ENCODE assay signal across 10 mouse cellular contexts in genomic region chr14:55106990-55107389, GRCm38 (mm10). TPM values are rescaled to one million over a fixed set of nuclear protein-coding genes. Genes with fewer than 3 reads are reported as not detected.
A peak's percentile ranks its signal among the peaks of the same experiment; 100 is the strongest.
DNase-seq lines count a peak whose midpoint lies in the region; ATAC-seq and TF ChIP-seq lines count a peak whose summit lies in the region.
"Had no signal": no experiment of that assay in that cellular context is flagged by ENCODE, and none has a peak within 500 bp of the region (broad histone marks: within the 10 kb centered on the region; RNA-seq: fewer than 3 reads in every experiment).

No protein-coding gene starts in this region.

- no peak for ATAC-seq in CD4-positive, CD25-positive, alpha-beta regulatory T cell, adult 4 months
- ATAC-seq in lung, embryonic 14.5 days (ENCODE audit: insufficient read depth), result no peak
- no peak for ATAC-seq in midbrain, embryonic 16.5 days

- no peak for TF ChIP-seq POLR2A in lung, adult 2 months (IDR thresholded peaks at IDR 0.05; ENCODE audit: borderline replicate concordance, extremely low read depth, low read depth, low read length)

- no peak overlapping the region for H3K9ac ChIP-seq in lung, embryonic 14.5 days
- no peak overlapping the region for H3K9ac ChIP-seq in midbrain, embryonic 16.5 days (ENCODE audit: low read depth, low read length)

- H3K4me1 ChIP-seq in lung, embryonic 14.5 days (ENCODE audit: insufficient read depth), result peaks cover 5% of the 10 kb centered on the region; the same call in 1 of the 2 replicates
- no peaks in the 10 kb centered on the region for H3K4me1 ChIP-seq in lung, adult 2 months (ENCODE audit: control insufficient read depth, insufficient read depth, low read length)
- peaks cover 57% of the 10 kb centered on the region for H3K4me1 ChIP-seq in midbrain, embryonic 16.5 days (ENCODE audit: control insufficient read depth, insufficient read depth, low read length)

- intact Hi-C loops in heart, postnatal 36 days (cut with DNase I), result no loop called here

- no peak overlapping the region for H3K4me3 ChIP-seq in lung, embryonic 14.5 days (ENCODE audit: low read depth, low read length)
- no peak overlapping the region for H3K4me3 ChIP-seq in lung, adult 2 months (replicated peaks; ENCODE audit: extremely low read depth, low read depth, low read length)
- H3K4me3 ChIP-seq in midbrain, embryonic 16.5 days (ENCODE audit: low read depth, low read length), result no peak overlapping the region

- WGBS in lung, embryonic 14.5 days, result 77% methylated on average over 8 of the region's 8 CpGs
- 86% methylated on average over 8 of the region's 8 CpGs for WGBS in lung, adult 2 months
- 62% methylated on average over 8 of the region's 8 CpGs for WGBS in midbrain, embryonic 16.5 days

- no peak overlapping the region for H3K27ac ChIP-seq in lung, embryonic 14.5 days (ENCODE audit: low read depth)
- H3K27ac ChIP-seq in midbrain, embryonic 16.5 days (ENCODE audit: low read length), result peak overlapping the region; percentile 51

- DNase-seq in CD4-positive, CD25-positive, alpha-beta regulatory T cell, adult 2 months (ENCODE audit: low read depth, low spot score), result peak; percentile 4
- peak; percentile 93 for DNase-seq in heart, adult 11 months
- DNase-seq in heart, postnatal 36 days, result no peak
- no peak for DNase-seq in lung, embryonic 14.5 days
- DNase-seq in lung, adult 2 months, result no peak
- DNase-seq in yolk sac, embryonic 10.5 days (ENCODE audit: low spot score), result no peak

- peaks cover 19% of the 10 kb centered on the region for H3K27me3 ChIP-seq in lung, embryonic 14.5 days (ENCODE audit: insufficient read depth, low read length)
- no peaks in the 10 kb centered on the region for H3K27me3 ChIP-seq in midbrain, embryonic 16.5 days (ENCODE audit: control insufficient read depth, insufficient read depth, low read depth, low read length)

- peak overlapping the region; percentile 79; the same call in 1 of the 2 replicates for H3K4me2 ChIP-seq in lung, embryonic 14.5 days
- no peak overlapping the region for H3K4me2 ChIP-seq in midbrain, embryonic 16.5 days (ENCODE audit: low read length)

- no peaks in the 10 kb centered on the region; the same call in 1 of the 2 replicates for H3K36me3 ChIP-seq in lung, embryonic 14.5 days (ENCODE audit: insufficient read depth)
- no peaks in the 10 kb centered on the region for H3K36me3 ChIP-seq in midbrain, embryonic 16.5 days (ENCODE audit: control insufficient read depth, insufficient read depth, low read length)
- H3K36me3 ChIP-seq: lung, embryonic 15.5 days had no signal

- TF ChIP-seq CTCF in lung, embryonic 14.5 days (IDR thresholded peaks at IDR 0.05; ENCODE audit: low read depth), result no peak
- TF ChIP-seq CTCF in lung, adult 2 months (IDR thresholded peaks at IDR 0.05; ENCODE audit: insufficient read depth, low read length), result no peak

- no peaks in the 10 kb centered on the region for H3K9me3 ChIP-seq in lung, embryonic 14.5 days (ENCODE audit: low read depth, low read length)
- H3K9me3 ChIP-seq in midbrain, embryonic 16.5 days (replicated peaks; ENCODE audit: control insufficient read depth, low read length, poor library complexity, severe bottlenecking), result no peaks in the 10 kb centered on the region
- H3K9me3 ChIP-seq: lung, embryonic 15.5 days had no signal

RNA-seq across cellular contexts. Expression of gene Ap1g2, which starts 0.6 kb away (rescaled TPM):
- polyA plus RNA-seq in CD4-positive, CD25-positive, alpha-beta regulatory T cell, adult 4 months (2017; shearing (Covaris generic)), result 100 to 1,000 TPM; 110 to 194 TPM
- total RNA-seq in heart, postnatal 36 days (2021), result 1 to 10 TPM; 3.9 to 6.2 TPM
- polyA plus RNA-seq in lung, embryonic 14.5 days (2014; fragmentation: Nextera tagmentation; extraction: Ambion mirVana), result 14.7 and 16.3 TPM in 2 replicates
- 23.8 and 30.8 TPM in 2 replicates for polyA plus RNA-seq in lung, adult 2 months (2012; rRNA removed)
- 9.0 and 9.2 TPM in 2 replicates for polyA plus RNA-seq in midbrain, embryonic 16.5 days (2015; fragmentation: Nextera tagmentation; extraction: Ambion mirVana)

RNA-seq across cellular contexts. Expression of gene Jph4, which starts 9.7 kb away (rescaled TPM):
- not detected for polyA plus RNA-seq in CD4-positive, CD25-positive, alpha-beta regulatory T cell, adult 4 months (2017; shearing (Covaris generic))
- under 1 TPM; 0.14 TPM for total RNA-seq in heart, postnatal 36 days (2021)
- polyA plus RNA-seq in lung, embryonic 14.5 days (2014; fragmentation: Nextera tagmentation; extraction: Ambion mirVana), result 0.16 and 0.37 TPM in 2 replicates
- 0.32 and 0.43 TPM in 2 replicates for polyA plus RNA-seq in lung, adult 2 months (2012; rRNA removed)
- polyA plus RNA-seq in midbrain, embryonic 16.5 days (2015; fragmentation: Nextera tagmentation; extraction: Ambion mirVana), result 37.3 and 40.3 TPM in 2 replicates
- total RNA-seq: granulocyte monocyte progenitor cell, adult 5-6 weeks had no signal

RNA-seq across cellular contexts. Expression of gene Thtpa, which starts 12.4 kb away (rescaled TPM):
- polyA plus RNA-seq in CD4-positive, CD25-positive, alpha-beta regulatory T cell, adult 4 months (2017; shearing (Covaris generic)), result 10 to 100 TPM; 11.6 to 17.9 TPM
- total RNA-seq in heart, postnatal 36 days (2021), result 10 to 100 TPM; 12.6 to 13.0 TPM
- polyA plus RNA-seq in lung, embryonic 14.5 days (2014; fragmentation: Nextera tagmentation; extraction: Ambion mirVana), result 19.2 and 20.1 TPM in 2 replicates
- polyA plus RNA-seq in lung, adult 2 months (2012; rRNA removed), result 5.2 and 9.2 TPM in 2 replicates
- 37.0 and 38.6 TPM in 2 replicates for polyA plus RNA-seq in midbrain, embryonic 16.5 days (2015; fragmentation: Nextera tagmentation; extraction: Ambion mirVana)

RNA-seq across cellular contexts. Expression of gene Zfhx2, which starts 14.9 kb away (rescaled TPM):
- polyA plus RNA-seq in CD4-positive, CD25-positive, alpha-beta regulatory T cell, adult 4 months (2017; shearing (Covaris generic)), result 1 to 10 TPM; 4.2 to 4.6 TPM
- total RNA-seq in heart, postnatal 36 days (2021), result 1 to 10 TPM; 3.4 to 3.9 TPM
- 3.4 and 3.5 TPM in 2 replicates for polyA plus RNA-seq in lung, embryonic 14.5 days (2014; fragmentation: Nextera tagmentation; extraction: Ambion mirVana)
- 1.7 and 2.3 TPM in 2 replicates for polyA plus RNA-seq in lung, adult 2 months (2012; rRNA removed)
- 25.9 and 34.6 TPM in 2 replicates for polyA plus RNA-seq in midbrain, embryonic 16.5 days (2015; fragmentation: Nextera tagmentation; extraction: Ambion mirVana)

Comparison
In these comparisons a context has a peak if more than half of its experiments do, and no peak if none do; other contexts are left out.
1. DNase-seq: peak in CD4-positive, CD25-positive, alpha-beta regulatory T cell, adult 2 months (single experiment) and heart, adult 11 months (single experiment); none in heart, postnatal 36 days (0 of 2), lung, embryonic 14.5 days (single experiment), lung, adult 2 months (single experiment) and yolk sac, embryonic 10.5 days (single experiment).
2. RNA of gene Jph4, which starts 9.7 kb away (polyA plus RNA-seq): 37.3 to 40.3 TPM in midbrain, embryonic 16.5 days; 0.32 to 0.43 TPM in lung, adult 2 months, 0.16 to 0.37 TPM in lung, embryonic 14.5 days and not detected in CD4-positive, CD25-positive, alpha-beta regulatory T cell, adult 4 months; every median in the first group is over 10 times any median in the second.